Mouse (Mus musculus) E14TG2a.4 (cell line): ENCODE results near the gene Mgmt.

Source experiments
- CTCF ChIP-seq: conservative IDR thresholded peaks from 2 replicates; pipeline ENCODE4 v1.5.1; 2014; ENCODE audit warnings: low read length
- NANOG ChIP-seq: IDR thresholded peaks from 2 replicates; pipeline ENCODE4 v1.6.1; 2014; ENCODE audit warnings: borderline replicate concordance, low read length, mixed read lengths
- POU5F1 ChIP-seq: IDR thresholded peaks from 2 replicates; pipeline ENCODE4 v1.6.1; 2014; ENCODE audit warnings: low read length, borderline replicate concordance

- TF ChIP-seq CTCF (no peak), NANOG (no peak), POU5F1 (no peak)
Measured at GRCm38 (mm10) chr7:137099766-137100165, 205.4 kb downstream of the Mgmt start.
